Mouse (Mus musculus): ENCODE results near the gene 9530077C05Rik. TPM values are rescaled to one million over a fixed set of nuclear protein-coding genes. Genes with fewer than 3 reads are reported as not detected.
A peak's percentile ranks its signal among the peaks of the same experiment; 100 is the strongest.

Gene 9530077C05Rik
- total and polyA plus RNA-seq, 2 experiments from 2014 or later: 13.8 to 16.8 TPM

DNA sequence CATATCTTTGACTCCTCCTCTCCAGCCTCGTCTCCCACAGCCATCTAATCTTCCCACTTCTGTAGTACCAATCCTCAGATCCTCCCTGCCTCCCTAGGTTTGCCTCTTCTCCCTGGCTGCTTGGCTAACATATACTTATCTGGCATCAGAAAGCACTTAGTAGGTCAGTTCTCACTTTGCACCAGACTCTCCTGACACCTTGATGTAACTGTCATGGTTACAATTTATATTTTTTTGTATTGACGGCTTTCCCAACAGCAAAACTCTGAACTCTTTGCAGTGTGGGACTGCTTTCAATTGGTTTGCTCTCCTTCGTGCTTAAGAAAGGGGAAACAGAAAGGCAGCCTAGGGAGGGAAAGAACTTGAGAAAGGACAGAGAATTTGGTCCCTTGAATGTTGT lies 4.9 kb downstream of the 9530077C05Rik start:
- Histone ChIP-seq H3K9me3 (ENCODE audit: low read length) (no peaks in the 10 kb centered on the region), H3K9ac (replicated peaks; ENCODE audit: low read length) (no peak overlapping the region), H3K4me2 (ENCODE audit: low read depth, low read length) (no peak overlapping the region), H3K4me1 (ENCODE audit: insufficient read depth, low read length) (peaks cover 8% of the 10 kb centered on the region; the same call in 1 of the 2 replicates), H3K36me3 (ENCODE audit: insufficient read depth, low read length) (no peaks in the 10 kb centered on the region), H3K27me3 (ENCODE audit: insufficient read depth, low read length) (no peaks in the 10 kb centered on the region), H3K27ac (no peak overlapping the region), H3K4me3 (ENCODE audit: low read length) (no peak overlapping the region)
- no peak for DNase-seq (ENCODE audit: low spot score)
- ATAC-seq: no peak
- TF ChIP-seq CTCF (IDR thresholded peaks at IDR 0.05; ENCODE audit: low read depth): no peak
- WGBS: 85% methylated on average over 3 of the region's 3 CpGs

DNA sequence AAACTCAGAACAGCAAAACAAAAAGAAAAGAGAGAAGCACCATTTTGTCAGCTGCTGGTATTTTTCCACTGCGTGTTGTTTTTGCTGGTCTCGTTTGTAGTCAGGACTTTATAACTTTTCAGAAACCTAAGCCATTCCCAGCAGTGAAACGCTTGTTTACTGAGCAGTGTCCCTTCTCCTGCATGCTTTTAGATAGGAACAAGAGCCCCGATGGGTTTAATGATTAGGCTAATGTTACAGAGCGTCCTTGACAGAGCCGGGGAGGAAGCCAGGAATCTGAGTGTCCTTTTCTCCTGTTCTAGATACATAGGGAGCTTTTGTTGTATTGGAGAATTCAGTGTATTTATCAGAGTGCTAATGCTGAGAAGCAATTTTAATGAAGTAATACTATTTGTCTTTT lies 6.2 kb downstream of the 9530077C05Rik start:
- 0 out of 2 replicates have a peak, but pooled peaks cover 8% of the 10 kb centered on the region for H3K4me1 ChIP-seq (ENCODE audit: insufficient read depth, low read length)
- WGBS: 37% methylated on average over 6 of the region's 6 CpGs
- no peaks in the 10 kb centered on the region for H3K27me3 ChIP-seq (ENCODE audit: insufficient read depth, low read length)
- H3K9ac ChIP-seq (replicated peaks; ENCODE audit: low read length): no peak overlapping the region
- H3K9me3 ChIP-seq (ENCODE audit: low read length): no peaks in the 10 kb centered on the region
- no peak overlapping the region for H3K4me2 ChIP-seq (ENCODE audit: low read depth, low read length)
- no peak overlapping the region for H3K4me3 ChIP-seq (ENCODE audit: low read length)
- DNase-seq (ENCODE audit: low spot score) (no peak), ATAC-seq (no peak)
- H3K27ac ChIP-seq: no peak overlapping the region
- H3K36me3 ChIP-seq (ENCODE audit: insufficient read depth, low read length): no peaks in the 10 kb centered on the region
- TF ChIP-seq CTCF (IDR thresholded peaks at IDR 0.05; ENCODE audit: low read depth): no peak

DNA sequence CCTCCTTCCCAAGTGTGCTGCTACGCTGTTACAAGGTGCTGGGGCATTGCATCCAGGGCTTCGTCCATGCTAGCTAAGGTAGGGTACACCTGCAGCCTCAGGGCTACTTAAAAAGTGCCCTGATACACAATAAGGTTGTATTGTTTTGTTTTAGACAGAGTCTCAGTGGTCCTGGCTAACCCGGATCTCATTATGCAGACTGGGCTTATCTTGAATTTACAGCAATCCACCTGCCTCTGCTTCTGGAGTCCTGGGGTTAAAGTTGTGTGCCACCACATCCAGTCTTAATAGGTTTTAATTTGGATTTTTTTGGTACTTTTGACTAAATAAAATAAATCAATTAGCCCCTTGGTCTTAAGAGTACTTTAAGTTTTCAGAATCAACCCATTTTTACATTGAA lies 8.6 kb downstream of the 9530077C05Rik start:
- Histone ChIP-seq H3K27ac (no peak overlapping the region), H3K4me2 (ENCODE audit: low read depth, low read length) (no peak overlapping the region), H3K27me3 (ENCODE audit: insufficient read depth, low read length) (no peaks in the 10 kb centered on the region), H3K9ac (replicated peaks; ENCODE audit: low read length) (no peak overlapping the region), H3K4me3 (ENCODE audit: low read length) (no peak overlapping the region), H3K36me3 (ENCODE audit: insufficient read depth, low read length) (0 out of 2 replicates have a peak, but pooled peaks cover 7% of the 10 kb centered on the region), H3K4me1 (ENCODE audit: insufficient read depth, low read length) (0 out of 2 replicates have a peak, but pooled peaks cover 5% of the 10 kb centered on the region), H3K9me3 (ENCODE audit: low read length) (no peaks in the 10 kb centered on the region)
- DNase-seq (ENCODE audit: low spot score): no peak
- WGBS: 80% methylated on average over 3 of the region's 3 CpGs
- no peak for ATAC-seq
- TF ChIP-seq CTCF (IDR thresholded peaks at IDR 0.05; ENCODE audit: low read depth): no peak

DNA sequence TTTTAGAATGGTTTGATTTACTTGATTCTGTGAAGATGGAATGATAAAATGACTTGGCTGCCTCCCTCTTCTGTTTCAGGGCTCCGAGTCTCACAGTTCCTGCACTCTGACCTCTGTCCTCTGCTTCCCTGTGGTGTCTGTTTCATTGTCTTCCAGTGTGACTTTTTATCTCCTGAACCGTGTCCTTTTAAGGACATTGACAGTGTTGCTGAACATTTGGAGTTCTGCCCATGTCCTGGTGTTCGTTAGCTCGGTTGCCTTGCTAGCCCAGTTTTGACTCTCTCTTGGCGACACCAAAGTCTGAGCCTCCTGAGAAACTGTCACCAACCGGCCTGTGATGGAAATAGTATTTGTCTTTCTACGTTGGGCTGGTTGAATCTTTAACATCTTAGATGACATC lies 9.2 kb downstream of the 9530077C05Rik start:
- Histone ChIP-seq H3K4me3 (ENCODE audit: low read length) (no peak overlapping the region), H3K4me2 (ENCODE audit: low read depth, low read length) (no peak overlapping the region), H3K4me1 (ENCODE audit: insufficient read depth, low read length) (0 out of 2 replicates have a peak, but pooled peaks cover 5% of the 10 kb centered on the region), H3K27ac (no peak overlapping the region), H3K9ac (replicated peaks; ENCODE audit: low read length) (no peak overlapping the region), H3K9me3 (ENCODE audit: low read length) (no peaks in the 10 kb centered on the region), H3K36me3 (ENCODE audit: insufficient read depth, low read length) (0 out of 2 replicates have a peak, but pooled peaks cover 7% of the 10 kb centered on the region), H3K27me3 (ENCODE audit: insufficient read depth, low read length) (no peaks in the 10 kb centered on the region)
- TF ChIP-seq CTCF (IDR thresholded peaks at IDR 0.05; ENCODE audit: low read depth): no peak
- 24% methylated on average over 7 of the region's 7 CpGs for WGBS
- DNase-seq (ENCODE audit: low spot score) (peak; percentile 44), ATAC-seq (no peak)

DNA sequence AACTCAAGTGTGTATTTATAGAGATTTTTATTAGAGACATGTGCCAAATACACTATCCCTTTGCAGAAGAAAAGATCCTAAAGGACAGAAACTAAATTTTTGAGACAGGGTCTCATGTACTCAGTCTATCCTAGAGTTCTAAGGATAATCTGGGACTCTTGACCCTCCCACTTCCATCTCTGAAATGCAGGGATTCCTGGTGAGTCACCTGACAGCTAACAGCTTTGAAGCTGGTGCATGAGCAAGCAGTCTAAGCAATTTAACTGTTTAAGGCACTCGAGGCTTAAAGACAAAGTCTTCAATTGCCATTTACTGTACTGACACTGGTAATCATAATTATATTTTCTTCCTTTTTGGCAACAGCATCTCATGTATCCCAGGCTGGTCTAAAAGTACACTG lies 11.2 kb downstream of the 9530077C05Rik start:
- ATAC-seq (no peak), DNase-seq (ENCODE audit: low spot score) (no peak)
- H3K4me3 ChIP-seq (ENCODE audit: low read length): no peak overlapping the region
- no peak overlapping the region for H3K4me2 ChIP-seq (ENCODE audit: low read depth, low read length)
- 0 out of 2 replicates have a peak, but pooled peaks cover 7% of the 10 kb centered on the region for H3K36me3 ChIP-seq (ENCODE audit: insufficient read depth, low read length)
- H3K27me3 ChIP-seq (ENCODE audit: insufficient read depth, low read length): no peaks in the 10 kb centered on the region
- WGBS: 70% methylated on average over 1 of the region's 1 CpGs
- no peak for TF ChIP-seq CTCF (IDR thresholded peaks at IDR 0.05; ENCODE audit: low read depth)
- H3K9me3 ChIP-seq (ENCODE audit: low read length): no peaks in the 10 kb centered on the region
- 0 out of 2 replicates have a peak, but pooled peaks cover 5% of the 10 kb centered on the region for H3K4me1 ChIP-seq (ENCODE audit: insufficient read depth, low read length)
- H3K9ac ChIP-seq (replicated peaks; ENCODE audit: low read length): no peak overlapping the region
- no peak overlapping the region for H3K27ac ChIP-seq

DNA sequence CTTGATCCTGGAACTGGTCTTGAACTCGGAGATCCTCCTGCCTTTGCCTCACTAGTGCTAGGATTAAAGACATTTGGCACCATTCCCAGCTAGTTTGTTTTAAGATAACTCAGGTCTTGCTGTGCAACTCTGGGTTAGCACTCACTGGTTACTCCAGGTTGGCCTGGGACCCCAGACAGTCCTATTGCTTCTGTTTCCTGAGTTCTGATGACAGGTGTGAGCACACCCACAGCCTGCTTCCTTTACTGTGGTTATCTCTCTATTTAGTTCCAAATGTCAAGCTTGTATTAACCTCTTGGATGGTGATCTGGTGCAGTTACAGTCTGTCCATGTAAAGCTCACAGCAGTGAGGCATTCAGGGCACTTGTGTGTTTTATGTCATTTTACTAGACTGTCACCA lies 12.2 kb downstream of the 9530077C05Rik start:
- H3K36me3 ChIP-seq (ENCODE audit: insufficient read depth, low read length): 0 out of 2 replicates have a peak, but pooled peaks cover 7% of the 10 kb centered on the region
- H3K27me3 ChIP-seq (ENCODE audit: insufficient read depth, low read length): no peaks in the 10 kb centered on the region
- TF ChIP-seq CTCF (IDR thresholded peaks at IDR 0.05; ENCODE audit: low read depth): no peak
- ATAC-seq (no peak), DNase-seq (ENCODE audit: low spot score) (no peak)
- H3K4me3 ChIP-seq (ENCODE audit: low read length): no peak overlapping the region
- H3K9ac ChIP-seq (replicated peaks; ENCODE audit: low read length): no peak overlapping the region
- 0 out of 2 replicates have a peak, but pooled peaks cover 5% of the 10 kb centered on the region for H3K4me1 ChIP-seq (ENCODE audit: insufficient read depth, low read length)
- H3K27ac ChIP-seq: no peak overlapping the region
- WGBS: 82% methylated on average over 1 of the region's 1 CpGs
- no peaks in the 10 kb centered on the region for H3K9me3 ChIP-seq (ENCODE audit: low read length)
- no peak overlapping the region for H3K4me2 ChIP-seq (ENCODE audit: low read depth, low read length)

DNA sequence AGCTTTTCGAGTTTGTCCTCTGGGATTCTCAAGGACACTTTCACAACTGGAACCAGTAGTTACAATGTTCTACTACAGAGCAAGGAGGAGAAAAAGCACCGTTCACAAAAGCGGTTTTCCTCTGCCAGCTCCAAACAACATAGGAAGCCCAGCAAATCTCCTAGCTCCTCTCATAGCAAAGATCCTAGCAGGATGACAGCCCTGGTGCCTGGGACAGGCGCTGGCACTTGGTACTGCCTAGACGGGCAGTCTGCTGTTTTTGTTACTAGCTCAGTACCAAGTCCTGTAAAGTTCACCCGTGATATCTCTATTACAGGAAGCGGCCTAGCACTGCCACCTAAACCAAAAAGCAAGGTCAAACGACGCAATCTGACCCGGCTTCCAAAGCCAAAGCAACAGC lies 12.9 kb downstream of the 9530077C05Rik start:
- H3K4me1 ChIP-seq (ENCODE audit: insufficient read depth, low read length): 0 out of 2 replicates have a peak, but pooled peaks cover 5% of the 10 kb centered on the region
- ATAC-seq (no peak), DNase-seq (ENCODE audit: low spot score) (no peak)
- no peak for TF ChIP-seq CTCF (IDR thresholded peaks at IDR 0.05; ENCODE audit: low read depth)
- H3K27me3 ChIP-seq (ENCODE audit: insufficient read depth, low read length): no peaks in the 10 kb centered on the region
- no peak overlapping the region for H3K9ac ChIP-seq (replicated peaks; ENCODE audit: low read length)
- WGBS: 77% methylated on average over 10 of the region's 10 CpGs
- no peak overlapping the region for H3K27ac ChIP-seq
- H3K36me3 ChIP-seq (ENCODE audit: insufficient read depth, low read length): 0 out of 2 replicates have a peak, but pooled peaks cover 7% of the 10 kb centered on the region
- no peaks in the 10 kb centered on the region for H3K9me3 ChIP-seq (ENCODE audit: low read length)
- H3K4me2 ChIP-seq (ENCODE audit: low read depth, low read length): no peak overlapping the region
- H3K4me3 ChIP-seq (ENCODE audit: low read length): no peak overlapping the region

All from hindbrain, postnatal 0 days (tissue).